Mouse (Mus musculus): ENCODE measurements around the gene Tmem170b. TPM values are rescaled to one million over a fixed set of nuclear protein-coding genes. Genes with fewer than 3 reads are reported as not detected.

Gene Tmem170b
- polyA plus RNA-seq, 1 experiment from 2014 or later, result 8.9 TPM

Other genes starting within 250 kb of the Tmem170b start
- 23.2 and 27.4 TPM in 2 replicates for gene Nedd9, start 118.5 kb upstream of the Tmem170b start, polyA plus RNA-seq (2015; fragmentation: Nextera tagmentation; extraction: Ambion mirVana)
- gene Adtrp, start 241.8 kb downstream of the Tmem170b start, polyA plus RNA-seq (2015; fragmentation: Nextera tagmentation; extraction: Ambion mirVana), result 0.80 and 1.2 TPM in 2 replicates

Measured in embryonic facial prominence, embryonic 13.5 days (tissue).